Mouse (Mus musculus): Measurements from ENCODE around the gene Ccpg1.

Gene Ccpg1

DNA sequence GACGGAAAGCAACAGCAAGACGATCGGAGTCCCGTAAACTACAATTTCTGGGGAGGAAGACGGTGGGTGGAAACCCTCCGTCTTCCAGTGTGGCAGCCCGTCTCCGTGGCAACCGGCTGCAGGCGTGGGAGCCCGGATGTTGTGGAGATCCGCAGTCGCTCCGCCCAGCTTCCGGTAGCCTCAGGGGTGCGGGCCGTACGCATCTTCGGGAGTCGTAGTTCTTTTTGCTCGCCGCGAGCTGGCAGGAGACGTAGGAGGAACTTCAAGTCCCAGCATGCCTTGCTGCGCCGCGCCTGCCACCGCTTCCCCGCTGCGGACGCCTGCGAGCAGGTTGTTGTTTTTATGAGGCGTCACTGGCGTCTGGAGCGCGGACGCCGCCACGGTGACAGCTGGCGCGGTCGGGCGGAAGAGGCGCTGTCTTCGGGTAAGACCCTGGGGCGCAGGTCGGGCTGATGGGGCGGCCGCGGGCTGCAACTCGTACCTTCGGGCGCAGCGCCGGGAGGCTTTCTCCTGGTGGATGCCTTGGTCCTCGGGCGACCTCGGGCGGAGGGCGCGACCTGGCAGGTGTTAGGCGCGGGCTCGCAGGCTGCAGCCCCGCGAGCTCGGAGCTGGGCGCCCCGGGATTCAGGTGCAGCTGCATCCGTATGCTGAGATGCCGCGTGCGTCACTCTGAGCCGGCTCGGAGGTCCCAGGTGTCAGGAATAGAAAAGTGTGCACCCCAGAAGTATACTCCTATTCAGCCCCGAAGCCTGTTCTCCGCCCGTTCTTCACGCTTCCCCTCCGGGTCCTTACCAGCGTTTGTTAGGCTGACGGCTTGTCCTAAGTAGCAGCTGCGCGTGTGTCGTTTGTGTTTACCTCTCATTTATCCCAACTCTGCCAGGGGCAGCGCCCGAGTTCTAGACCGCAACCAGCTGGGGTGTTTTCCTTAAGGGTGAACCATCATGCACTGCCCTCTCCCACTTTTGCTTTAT is at the start of gene Ccpg1, which contains the start of gene Ccpg1os:
Gene Ccpg1 (plus strand): TSS at position 180 of the 971 bp plus-strand sequence.
Gene Ccpg1os (minus strand): TSS at position 133 of the 971 bp plus-strand sequence.
- DNase-seq (ENCODE audit: low spot score): peak; percentile 96

DNA sequence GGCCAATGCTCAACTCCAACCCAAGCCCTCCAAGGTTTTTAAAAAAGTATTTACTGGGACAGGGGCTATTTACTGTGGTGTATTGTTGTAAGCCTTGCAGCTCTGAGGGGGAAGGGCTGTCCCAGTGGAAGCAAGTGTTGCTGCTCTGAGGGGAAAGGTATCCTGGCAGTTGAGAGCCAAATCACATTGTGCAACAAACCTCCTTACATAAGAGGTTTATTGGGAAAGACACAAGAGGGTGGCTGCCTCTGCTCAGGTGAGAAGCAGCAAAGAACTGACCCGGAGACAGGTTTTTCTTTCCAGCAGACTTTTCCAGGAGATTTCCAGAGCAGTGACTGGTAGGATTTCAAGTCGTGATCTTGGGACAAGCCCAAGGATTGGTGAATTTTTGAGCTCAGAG is 48.9 kb upstream of the Ccpg1 start:
- DNase-seq (ENCODE audit: low spot score): no peak

DNA sequence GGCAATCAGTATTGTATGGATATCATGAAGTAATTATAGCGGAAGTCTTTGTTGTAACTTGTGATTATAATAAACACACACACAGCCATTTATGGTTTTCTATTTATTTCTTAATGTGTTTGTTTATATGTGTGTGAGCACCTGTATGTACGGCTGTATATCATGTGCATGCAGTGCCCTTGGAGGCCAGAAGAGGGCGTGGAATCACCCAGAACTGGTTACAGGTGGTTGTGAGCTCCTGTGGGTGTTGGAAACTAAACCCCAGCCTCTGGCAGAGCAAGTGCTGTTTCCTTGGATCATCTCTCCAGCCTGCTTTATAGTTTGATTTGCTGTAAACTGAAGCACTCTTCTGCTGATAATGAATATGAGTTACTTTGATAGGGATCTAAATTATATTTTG is 41.8 kb upstream of the Ccpg1 start:
- no peak for DNase-seq (ENCODE audit: low spot score)

DNA sequence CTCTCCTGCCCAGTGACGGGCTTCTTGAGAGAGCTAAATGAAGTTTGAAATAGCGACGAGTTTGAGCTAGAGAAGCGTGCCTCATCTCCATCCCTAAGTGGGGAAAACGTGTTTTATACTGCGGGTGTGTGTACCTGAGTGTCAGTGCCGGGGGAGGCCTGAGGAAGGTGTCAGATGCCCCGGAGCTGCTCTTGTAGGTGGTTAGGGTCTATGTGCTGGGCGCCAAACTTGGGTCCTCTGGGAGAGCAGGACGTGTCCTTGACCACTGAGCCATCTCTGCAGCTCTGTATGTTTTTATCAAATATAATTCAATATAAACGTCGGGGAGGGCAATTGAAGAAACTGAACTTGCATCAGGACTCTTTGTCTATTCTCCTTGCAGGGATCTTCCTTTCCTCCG is 40.9 kb upstream of the Ccpg1 start:
- DNase-seq (ENCODE audit: low spot score): no peak

DNA sequence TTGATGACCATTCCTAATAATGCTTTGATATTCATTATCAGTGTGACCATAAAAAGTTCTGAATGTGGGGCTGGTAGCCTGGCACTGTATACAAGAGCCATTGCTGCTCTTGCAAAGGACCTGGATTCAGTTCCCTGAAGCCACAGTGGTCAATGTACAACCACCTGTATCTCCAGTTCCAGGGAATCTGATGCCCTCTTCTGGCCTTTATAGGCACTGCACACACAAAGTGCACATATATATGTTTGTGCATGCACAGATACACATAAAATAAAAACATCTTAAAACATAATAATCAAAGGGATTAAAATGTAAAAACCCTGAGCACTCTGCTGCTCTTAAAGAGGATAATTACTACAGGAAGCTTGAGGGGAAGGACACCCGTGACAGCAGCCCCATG is 38.2 kb upstream of the Ccpg1 start:
- no peak for DNase-seq (ENCODE audit: low spot score)

DNA sequence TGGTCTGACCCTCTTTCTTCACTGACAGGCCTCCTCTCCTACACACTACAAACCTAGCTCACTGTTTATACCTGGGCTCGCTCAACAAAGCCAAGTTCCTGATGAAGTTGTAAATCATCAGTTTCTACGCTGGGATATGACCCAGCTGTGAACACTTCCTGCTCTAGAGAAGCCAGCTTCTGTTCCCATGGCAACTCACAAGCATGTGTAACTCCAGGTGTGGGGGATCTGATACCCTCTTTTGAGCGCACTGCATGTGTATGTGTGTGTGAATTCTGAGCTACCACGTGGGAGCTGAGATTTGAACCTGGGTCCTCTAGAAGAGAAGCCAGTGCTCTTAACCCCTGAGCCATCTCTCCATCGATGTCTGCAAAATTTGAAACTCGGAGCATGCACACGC is 35.7 kb upstream of the Ccpg1 start:
- no peak for DNase-seq (ENCODE audit: low spot score)

DNA sequence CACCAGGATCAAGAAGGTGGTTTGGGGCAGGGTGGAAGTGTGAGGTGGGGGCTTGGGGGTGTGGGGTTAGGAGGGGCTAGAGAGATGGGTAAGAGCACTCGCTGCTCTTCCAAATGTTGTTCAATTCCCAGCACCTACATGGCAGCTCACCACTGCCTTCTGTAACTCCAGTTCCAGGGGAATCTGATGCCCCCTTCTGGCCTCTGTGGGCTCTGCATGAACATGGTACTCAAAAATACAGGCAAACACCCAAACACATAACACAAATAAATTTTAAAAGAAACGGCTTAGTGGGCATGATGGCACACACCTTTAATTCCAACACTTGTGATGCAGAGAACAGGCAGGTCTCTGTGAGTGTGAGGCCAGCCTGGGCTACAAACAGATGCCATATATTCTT is 30.5 kb upstream of the Ccpg1 start:
- no peak for DNase-seq (ENCODE audit: low spot score)

DNA sequence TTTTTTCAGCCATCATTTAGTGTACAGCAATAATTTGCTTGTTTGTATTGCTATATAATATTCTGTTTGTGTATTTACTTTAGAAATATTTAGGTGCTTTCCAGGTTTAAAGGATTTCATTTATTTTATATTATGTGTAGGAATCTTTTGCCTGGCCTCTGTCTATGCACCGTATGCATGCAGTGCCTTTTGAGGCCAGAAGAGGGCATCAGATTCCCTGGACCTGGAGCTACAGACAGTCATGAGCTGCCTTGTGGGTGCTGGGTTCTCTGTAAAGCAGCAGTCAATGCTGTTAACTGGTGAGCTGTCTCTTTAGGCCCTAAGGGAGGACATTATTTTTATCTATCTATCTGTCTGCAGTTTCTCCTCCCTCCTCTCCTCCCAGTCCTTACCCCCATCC is 29.7 kb upstream of the Ccpg1 start:
- no peak for DNase-seq (ENCODE audit: low spot score)

DNA sequence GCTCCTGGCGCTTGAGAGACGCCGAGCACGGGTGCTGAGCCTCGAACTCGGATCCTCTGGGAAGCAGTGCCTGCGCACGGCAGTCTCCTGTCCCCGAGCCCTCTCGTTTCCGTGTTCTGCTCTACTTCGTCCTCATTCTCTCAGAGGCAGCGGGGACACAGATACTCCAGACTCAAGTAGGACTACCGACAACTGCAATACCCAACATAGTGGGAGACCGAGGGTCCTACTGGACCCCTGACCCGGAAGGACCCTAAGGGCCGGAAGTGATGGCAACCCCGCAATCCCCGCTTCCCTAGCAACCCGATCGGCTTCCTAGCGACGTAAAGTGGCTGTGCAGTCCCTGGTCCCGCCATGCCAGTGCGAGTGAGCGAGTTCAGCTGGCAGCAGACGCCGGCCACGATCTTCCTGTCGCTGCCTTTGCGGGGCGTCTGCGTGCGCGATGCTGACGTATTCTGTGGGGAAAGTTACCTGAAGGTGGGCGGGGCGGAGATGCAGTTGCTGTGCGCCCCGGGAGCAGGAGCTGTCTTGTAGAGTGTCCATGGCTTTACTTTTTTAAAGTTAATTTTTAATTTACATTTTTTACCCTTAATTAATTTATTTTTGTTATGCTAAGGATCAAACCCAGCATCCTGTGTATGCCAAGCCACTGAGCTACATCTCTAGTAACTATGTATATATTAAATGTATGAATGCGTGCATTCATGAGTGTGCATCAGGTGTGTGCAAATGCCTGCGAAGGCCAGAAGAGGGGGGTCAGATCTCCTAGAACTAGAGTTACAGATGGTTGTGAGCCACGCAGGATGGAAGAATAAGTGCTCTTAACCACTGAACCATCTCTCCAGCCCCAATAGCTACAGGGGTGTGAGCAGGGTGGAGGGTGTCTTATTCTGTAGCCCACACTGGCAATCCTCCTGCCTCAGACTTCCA is 26.4 kb upstream of the Ccpg1 start, which contains the start of the genes Dyx1c1 and Gm44503:
Gene Dyx1c1 (plus strand): TSS at position 265 of the 930 bp plus-strand sequence.
Gene Gm44503 (plus strand): TSS at position 332 of the 930 bp plus-strand sequence.
- peak; percentile 70 for DNase-seq (ENCODE audit: low spot score)

DNA sequence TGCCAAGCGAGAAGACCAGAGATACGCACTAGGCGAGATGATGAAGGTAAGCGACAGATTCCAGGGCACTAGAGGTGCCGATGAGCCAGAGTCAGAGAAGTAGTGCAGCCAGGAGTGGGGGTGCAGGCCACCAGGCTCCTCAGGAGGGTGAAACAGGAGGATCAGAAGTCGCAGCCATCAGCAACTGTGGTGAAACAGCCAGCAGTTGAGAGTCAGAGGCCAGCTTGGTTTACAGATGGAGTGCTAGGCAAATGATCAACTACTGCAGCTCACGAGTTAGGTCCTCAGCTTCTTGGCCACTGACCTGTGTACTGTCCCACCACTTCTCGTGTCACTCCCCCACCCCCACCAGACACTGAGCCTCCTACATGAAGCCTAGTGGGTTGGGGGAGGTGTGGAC is 23.9 kb upstream of the Ccpg1 start:
- DNase-seq (ENCODE audit: low spot score): no peak

DNA sequence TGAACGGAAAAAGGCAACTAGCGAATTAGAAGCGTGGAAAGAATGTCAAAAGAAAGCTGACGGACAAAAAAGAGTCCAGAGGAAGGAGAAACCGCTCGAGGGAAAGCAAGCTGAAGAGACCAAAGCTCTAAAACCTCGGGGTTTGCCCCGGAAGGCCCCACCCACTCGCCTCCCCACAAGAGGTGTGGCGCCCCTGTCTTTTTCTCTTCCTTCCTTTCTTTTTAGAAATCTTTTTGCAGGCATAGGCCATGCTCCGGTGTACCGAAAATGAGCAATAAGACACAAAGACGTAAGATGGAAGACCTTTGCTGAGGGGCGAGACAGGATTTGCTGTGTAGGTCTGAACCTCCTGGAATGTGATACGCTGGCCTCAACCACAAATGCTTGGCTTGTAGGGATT is 23.3 kb upstream of the Ccpg1 start:
- no peak for DNase-seq (ENCODE audit: low spot score)

DNA sequence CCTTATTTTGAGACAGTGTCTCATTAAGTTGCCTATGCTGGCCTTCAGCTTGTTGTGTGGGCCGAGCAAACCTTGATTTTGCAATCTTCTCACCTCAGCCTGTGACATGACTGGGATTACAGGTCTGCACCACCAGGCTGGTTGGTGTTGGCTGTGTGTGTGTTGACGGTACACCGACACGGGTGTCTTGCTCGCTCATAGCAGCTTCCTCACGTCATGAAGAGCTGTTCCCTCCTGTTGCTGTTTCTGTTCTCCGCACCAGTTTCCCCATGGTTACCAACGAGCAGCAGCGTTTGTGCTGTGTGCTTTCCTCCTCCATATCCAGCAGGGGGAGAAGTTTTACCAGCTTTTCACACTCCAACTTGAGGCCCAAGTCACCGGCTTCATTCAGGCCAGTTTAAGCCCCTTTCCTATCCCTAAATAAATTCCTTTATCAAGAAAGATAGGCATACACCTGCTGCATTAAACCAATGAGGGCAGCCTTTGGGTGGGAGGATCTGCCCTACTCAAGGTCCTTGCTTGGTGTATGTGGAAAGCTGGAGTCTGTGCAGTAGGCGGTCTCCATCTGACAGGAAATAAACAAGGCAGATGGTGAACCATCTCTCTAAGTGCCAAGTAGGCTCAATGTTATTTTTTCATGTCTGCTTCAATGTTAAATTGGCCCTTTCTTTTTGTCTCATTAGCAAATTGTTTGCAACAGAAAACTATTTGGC is 16.7 kb upstream of the Ccpg1 start:
- peak; percentile 30 for DNase-seq (ENCODE audit: low spot score)

DNA sequence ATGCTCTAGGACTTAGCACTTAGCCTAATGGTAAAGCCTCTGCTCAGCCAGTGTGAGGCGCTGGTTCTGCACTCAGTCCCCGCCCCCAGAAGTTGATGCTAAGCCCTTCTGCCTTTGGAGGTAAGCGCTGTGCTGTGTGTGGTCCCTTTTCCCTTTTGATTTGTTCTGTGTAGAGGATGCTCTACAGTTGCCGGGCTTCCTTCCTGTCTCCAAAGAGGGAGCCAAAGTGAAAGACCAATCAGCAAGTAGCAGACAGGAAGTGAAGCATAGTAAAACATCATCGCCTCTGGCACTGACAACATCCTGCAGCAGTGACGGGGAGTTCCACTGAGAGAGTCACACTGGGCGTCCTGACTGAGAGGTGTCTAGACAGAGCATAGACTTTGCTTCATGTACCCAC is 15.4 kb upstream of the Ccpg1 start:
- DNase-seq (ENCODE audit: low spot score): no peak

DNA sequence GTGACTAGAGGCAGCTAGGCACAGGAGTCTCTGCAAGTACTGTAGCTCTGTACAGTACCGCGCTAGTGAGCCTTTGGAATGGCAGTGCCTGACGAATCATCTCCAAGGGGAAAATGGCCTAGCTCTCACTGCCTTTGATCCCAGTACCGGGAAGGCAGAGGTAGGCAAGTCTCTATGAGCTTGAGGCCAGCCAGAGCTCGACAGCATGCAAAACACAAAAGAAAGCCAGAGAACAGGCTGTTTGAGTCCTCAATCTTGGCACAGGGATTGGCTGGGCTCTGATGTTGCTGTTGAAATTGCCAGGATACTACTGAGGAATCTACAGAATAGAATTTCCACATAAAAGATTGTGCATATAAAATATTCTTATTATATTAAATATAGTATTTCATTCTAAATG is 12.8 kb upstream of the Ccpg1 start:
- DNase-seq (ENCODE audit: low spot score): no peak

DNA sequence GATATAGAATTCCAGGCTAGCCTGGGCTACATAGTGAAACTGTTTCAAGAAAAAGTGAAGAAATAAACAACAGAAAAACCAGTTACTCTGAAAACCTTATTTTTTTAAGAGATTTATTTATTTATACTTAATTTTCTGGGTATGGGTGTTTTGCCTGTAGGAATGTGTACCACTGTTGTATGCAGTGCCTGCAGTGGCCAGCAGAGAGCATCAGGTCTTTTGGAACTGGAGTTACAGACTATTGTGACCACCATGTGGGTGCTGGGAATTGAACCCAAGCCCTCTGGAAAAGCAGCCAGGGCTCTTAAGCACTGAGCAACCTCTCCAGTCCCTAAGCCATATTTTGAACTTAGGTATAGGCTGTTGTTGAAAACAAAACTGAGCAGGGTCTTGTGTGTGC is 12.2 kb upstream of the Ccpg1 start:
- no peak for DNase-seq (ENCODE audit: low spot score)

DNA sequence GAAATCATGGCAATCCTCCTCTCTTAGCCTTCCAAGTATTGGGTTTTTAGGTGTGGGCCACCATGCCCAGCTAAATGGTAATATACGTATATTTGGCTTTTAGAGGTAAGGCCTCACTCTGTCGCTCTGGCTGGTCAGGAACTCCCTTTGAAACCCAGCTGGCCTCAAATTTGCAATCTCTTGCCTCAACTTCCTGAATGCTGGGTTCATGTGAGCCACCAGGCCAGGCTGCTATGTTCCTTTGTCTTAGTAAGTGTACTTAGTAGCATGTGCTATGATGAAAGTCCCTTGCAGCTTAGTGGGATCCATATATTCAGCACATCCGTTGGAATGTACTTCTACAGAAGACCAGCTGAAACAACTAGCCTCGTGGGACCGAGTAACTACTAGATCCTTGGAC is 10.5 kb upstream of the Ccpg1 start:
- DNase-seq (ENCODE audit: low spot score): no peak

DNA sequence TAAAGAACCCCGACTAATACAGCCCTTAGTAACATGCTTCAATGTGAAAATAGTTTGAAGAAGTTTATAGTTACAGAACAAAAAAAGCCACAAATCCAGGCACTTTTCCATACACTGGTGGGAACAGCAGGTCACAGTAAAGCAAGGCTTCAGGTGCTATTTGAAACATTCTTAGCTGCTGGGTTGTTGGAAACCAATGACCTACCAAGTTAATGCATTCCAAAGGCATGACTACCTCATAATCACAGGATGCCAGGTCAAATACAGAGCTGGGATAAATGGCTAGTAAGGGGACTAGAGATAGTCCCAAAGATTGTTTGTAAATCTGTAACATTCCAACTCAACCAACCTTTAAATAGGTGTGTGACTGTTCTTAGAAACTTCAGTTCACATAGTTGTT is 10.0 kb upstream of the Ccpg1 start:
- no peak for DNase-seq (ENCODE audit: low spot score)

DNA sequence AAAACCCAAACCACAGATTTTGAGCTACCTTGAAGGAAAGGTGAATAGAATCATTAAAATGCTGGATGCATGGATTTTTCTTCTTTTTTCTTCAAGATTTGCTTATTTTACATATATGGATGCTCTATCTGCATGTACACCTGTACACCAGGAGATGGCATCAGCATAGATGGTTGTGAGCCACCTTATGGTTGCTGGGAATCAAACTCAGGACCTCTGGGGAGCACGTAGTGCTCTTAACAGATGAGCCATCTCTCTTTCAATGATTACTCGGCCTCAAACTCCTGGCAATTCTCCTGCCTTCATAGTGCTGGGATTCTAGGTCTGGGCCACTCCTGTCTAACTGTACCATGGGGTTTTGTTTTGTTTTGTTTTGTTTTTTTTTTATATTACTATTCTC is 2.2 kb upstream of the Ccpg1 start:
- DNase-seq (ENCODE audit: low spot score): no peak

DNA sequence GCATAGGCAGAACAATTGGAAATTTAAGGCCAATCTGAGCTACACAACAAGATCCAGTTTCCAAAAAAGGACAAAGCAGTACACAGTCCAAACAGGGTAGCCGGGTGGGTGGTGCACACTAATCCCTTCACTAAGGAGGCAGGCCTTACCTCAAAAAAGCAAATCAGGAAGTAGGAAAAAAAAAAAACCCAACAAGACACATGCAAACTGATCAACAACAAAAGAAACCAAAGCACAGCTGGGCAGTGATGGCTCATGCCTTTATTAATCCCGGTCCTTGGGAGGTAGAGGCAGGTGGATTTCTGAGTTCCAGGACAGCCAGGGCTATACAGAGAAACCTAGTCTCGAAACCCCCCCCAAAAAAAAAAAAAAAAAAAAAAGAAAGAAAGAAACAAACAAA is 2.5 kb downstream of the Ccpg1 start:
- DNase-seq (ENCODE audit: low spot score): no peak

DNA sequence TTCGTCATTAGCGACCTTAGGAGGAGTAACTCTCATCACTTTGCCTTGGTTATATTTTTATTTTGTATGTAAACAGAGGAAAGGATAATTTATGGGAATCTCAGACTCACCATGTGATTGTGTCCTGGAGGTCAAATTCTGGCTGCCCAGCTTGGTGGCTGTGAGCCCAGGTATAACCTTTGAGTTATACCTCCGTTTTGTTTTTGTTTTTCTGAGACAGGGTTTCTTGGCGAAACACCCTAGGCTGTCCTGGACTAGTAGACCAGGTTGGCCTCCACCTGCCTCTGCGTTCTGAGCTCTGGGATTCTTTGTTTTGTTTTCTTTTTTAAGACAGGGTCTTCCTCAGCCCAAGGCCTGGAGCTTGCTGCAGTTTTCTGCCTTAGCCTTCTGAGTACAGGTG is 3.5 kb downstream of the Ccpg1 start:
- no peak for DNase-seq (ENCODE audit: low spot score)

DNA sequence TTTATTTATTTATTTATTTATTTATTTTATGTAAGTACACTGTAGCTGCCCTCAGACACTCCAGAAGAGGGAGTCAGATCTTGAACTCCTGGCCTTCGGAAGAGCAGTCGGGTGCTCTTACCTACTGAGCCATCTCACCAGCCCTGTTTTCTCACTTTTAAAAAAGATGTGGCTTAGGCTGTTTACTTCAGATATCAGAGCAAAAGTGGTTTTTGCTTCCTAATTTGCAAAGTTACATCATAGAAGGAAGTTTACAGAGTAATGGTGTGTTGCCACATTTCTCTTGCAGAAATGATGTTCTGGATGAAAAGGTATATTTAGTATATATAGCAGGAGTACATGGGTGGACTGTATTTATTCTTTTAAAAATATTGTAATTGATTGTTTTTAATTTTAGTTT is 6.2 kb downstream of the Ccpg1 start:
- no peak for DNase-seq (ENCODE audit: low spot score)

DNA sequence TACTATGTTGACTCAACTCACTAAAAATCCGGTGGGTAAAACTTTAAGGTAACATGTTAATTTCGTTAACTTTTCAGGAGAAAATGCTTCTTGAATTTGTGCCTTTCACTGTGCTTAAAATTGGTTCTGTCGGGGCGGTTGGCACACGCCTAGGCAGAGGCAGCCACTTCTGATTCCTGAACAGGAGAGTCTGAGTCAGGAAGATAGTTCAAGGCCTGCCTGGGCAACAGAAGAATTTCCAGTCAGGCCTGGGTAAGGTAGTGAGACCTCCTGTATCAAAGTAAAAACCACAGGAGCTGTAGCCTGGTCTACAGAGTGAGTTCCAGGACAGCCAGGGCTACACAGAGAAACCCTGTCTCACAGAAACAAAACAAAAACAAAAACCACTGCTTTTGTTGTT is 7.3 kb downstream of the Ccpg1 start:
- no peak for DNase-seq (ENCODE audit: low spot score)

All from ovary, adult 18-20 months (tissue).